ENCODE assay signal across 8 mouse cellular contexts in genomic region chr7:49484036-49484744, GRCm38 (mm10).
DNase-seq lines count a peak whose midpoint lies in the region; ATAC-seq lines count a peak whose summit lies in the region.

No protein-coding gene starts in this region.

- H3K4me1 ChIP-seq in forebrain, embryonic 16.5 days (replicated peaks; ENCODE audit: control insufficient read depth, insufficient read depth, low read length), result peaks cover 16% of the 10 kb centered on the region
- H3K4me1 ChIP-seq in limb, embryonic 10.5 days, result peaks cover 32% of the 10 kb centered on the region
- H3K4me1 ChIP-seq in neural tube, embryonic 15.5 days, result peaks cover 33% of the 10 kb centered on the region
- peaks cover 7% of the 10 kb centered on the region; the same call in 1 of the 2 replicates for H3K4me1 ChIP-seq in liver, embryonic 12.5 days

- 14% methylated on average over 11 of the region's 11 CpGs for WGBS in forebrain, embryonic 16.5 days
- 18% methylated on average over 11 of the region's 11 CpGs for WGBS in limb, embryonic 10.5 days
- 19% methylated on average over 11 of the region's 11 CpGs for WGBS in neural tube, embryonic 15.5 days
- 29% methylated on average over 11 of the region's 11 CpGs for WGBS in liver, embryonic 12.5 days (ENCODE audit: insufficient replicate concordance)

- no peak overlapping the region for H3K4me3 ChIP-seq in forebrain, embryonic 16.5 days (replicated peaks; ENCODE audit: low read length)
- no peak overlapping the region for H3K4me3 ChIP-seq in limb, embryonic 10.5 days
- no peak overlapping the region for H3K4me3 ChIP-seq in neural tube, embryonic 15.5 days (replicated peaks)
- H3K4me3 ChIP-seq in liver, embryonic 12.5 days, result no peak overlapping the region

- no peaks in the 10 kb centered on the region for H3K36me3 ChIP-seq in forebrain, embryonic 16.5 days (ENCODE audit: control insufficient read depth, insufficient read depth)
- no peaks in the 10 kb centered on the region for H3K36me3 ChIP-seq in limb, embryonic 10.5 days
- no peaks in the 10 kb centered on the region for H3K36me3 ChIP-seq in neural tube, embryonic 15.5 days
- H3K36me3 ChIP-seq in liver, embryonic 12.5 days, result no peaks in the 10 kb centered on the region

- H3K9me3 ChIP-seq in forebrain, embryonic 16.5 days (ENCODE audit: control insufficient read depth, low read length), result no peaks in the 10 kb centered on the region
- no peaks in the 10 kb centered on the region for H3K9me3 ChIP-seq in limb, embryonic 10.5 days (replicated peaks)
- no peaks in the 10 kb centered on the region for H3K9me3 ChIP-seq in neural tube, embryonic 15.5 days (replicated peaks)
- no peaks in the 10 kb centered on the region for H3K9me3 ChIP-seq in liver, embryonic 12.5 days (replicated peaks)

- DNase-seq in cerebellum, postnatal 4 days (ENCODE audit: low spot score in 2 of 2), result no peak
- DNase-seq in brain, adult 2 months (ENCODE audit: low read depth, low spot score), result peak; percentile 70
- DNase-seq in limb, embryonic 10.5 days (ENCODE audit: low spot score), result no peak
- DNase-seq in right cerebral cortex, postnatal 14 days, result no peak

- H3K9ac ChIP-seq in forebrain, embryonic 16.5 days (replicated peaks; ENCODE audit: low read depth, low read length), result no peak overlapping the region
- H3K9ac ChIP-seq in neural tube, embryonic 15.5 days (replicated peaks), result no peak overlapping the region; the same call in 1 of the 2 replicates
- no peak overlapping the region for H3K9ac ChIP-seq in liver, embryonic 12.5 days

- H3K27me3 ChIP-seq in forebrain, embryonic 16.5 days (replicated peaks; ENCODE audit: control insufficient read depth, insufficient read depth, low read length), result no peaks in the 10 kb centered on the region
- peaks cover 8% of the 10 kb centered on the region; the same call in 1 of the 2 replicates for H3K27me3 ChIP-seq in limb, embryonic 10.5 days (ENCODE audit: low read depth, poor library complexity, severe bottlenecking)
- no peaks in the 10 kb centered on the region for H3K27me3 ChIP-seq in neural tube, embryonic 15.5 days (replicated peaks)
- no peaks in the 10 kb centered on the region for H3K27me3 ChIP-seq in liver, embryonic 12.5 days (replicated peaks)

- ATAC-seq in cerebellum, adult (ENCODE audit: insufficient number of reproducible peaks, low FRiP score, low TSS enrichment), result peak; percentile 67
- peak; percentile 39; the same call in 1 of the 2 replicates for ATAC-seq in forebrain, embryonic 16.5 days
- ATAC-seq in neural tube, embryonic 15.5 days (ENCODE audit: low FRiP score), result peak; percentile 27; the same call in 1 of the 2 replicates
- no peak for ATAC-seq in liver, embryonic 12.5 days

- H3K4me2 ChIP-seq in forebrain, embryonic 16.5 days (ENCODE audit: low read length), result no peak overlapping the region
- no peak overlapping the region for H3K4me2 ChIP-seq in neural tube, embryonic 15.5 days
- no peak overlapping the region for H3K4me2 ChIP-seq in liver, embryonic 12.5 days

- peak overlapping the region; percentile 75 for H3K27ac ChIP-seq in forebrain, embryonic 16.5 days (ENCODE audit: low read length)
- H3K27ac ChIP-seq in limb, embryonic 10.5 days, result peak overlapping the region; percentile 54
- H3K27ac ChIP-seq in neural tube, embryonic 15.5 days (replicated peaks), result peak overlapping the region; percentile 30; the same call in 1 of the 2 replicates
- no peak overlapping the region for H3K27ac ChIP-seq in liver, embryonic 12.5 days
